Mouse (Mus musculus) layer of hippocampus, adult 9-10 months (tissue): ENCODE data around the gene 2210408I21Rik.
"Not testable (repeated sequence)": the region's sequence is repeated elsewhere in the genome, so short reads cannot be mapped to it uniquely, and the experiment has no call there.

ENCODE experiments used
- DNase-seq: peaks from one replicate; pipeline ENCODE4 v3.0.0; 2022; ENCODE audit warnings: low spot score

The 2210408I21Rik gene

GRCm38 (mm10) chr13:77134931-77135620 is at the start of gene 2210408I21Rik, which contains the start of gene Slf1:
TSS of gene 2210408I21Rik (plus strand) at chr13:77135540.
TSS of gene Slf1 (minus strand) at chr13:77135473.
- DNase-seq, result peak; percentile 72

GRCm38 (mm10) chr13:77092876-77093275 is 42.5 kb upstream of the 2210408I21Rik start:
- DNase-seq, result not testable (repeated sequence)

- DNase-seq, result no peak
Observed at GRCm38 (mm10) chr13:77107734-77108133, 27.6 kb upstream of the 2210408I21Rik start.

GRCm38 (mm10) chr13:77118695-77119094 is 16.6 kb upstream of the 2210408I21Rik start:
- no peak for DNase-seq

GRCm38 (mm10) chr13:77125159-77125558 is 10.2 kb upstream of the 2210408I21Rik start:
- DNase-seq, result no peak

GRCm38 (mm10) chr13:77128240-77128639 is 7.1 kb upstream of the 2210408I21Rik start:
- DNase-seq, result no peak

GRCm38 (mm10) chr13:77131132-77131531 is 4.2 kb upstream of the 2210408I21Rik start:
- DNase-seq, result no peak

- DNase-seq, result no peak
Observed at GRCm38 (mm10) chr13:77135621-77135981, 261 bp downstream of the 2210408I21Rik start.

- no peak for DNase-seq
Observed at GRCm38 (mm10) chr13:77140890-77141289, 5.5 kb downstream of the 2210408I21Rik start.

- DNase-seq, result no peak
Observed at GRCm38 (mm10) chr13:77177931-77178330, 42.6 kb downstream of the 2210408I21Rik start.

GRCm38 (mm10) chr13:77190606-77191005 is 55.3 kb downstream of the 2210408I21Rik start:
- DNase-seq, result no peak

- no peak for DNase-seq
Observed at GRCm38 (mm10) chr13:77192201-77192600, 56.9 kb downstream of the 2210408I21Rik start.

GRCm38 (mm10) chr13:77208764-77209418 is 73.6 kb downstream of the 2210408I21Rik start:
- DNase-seq, result no peak

GRCm38 (mm10) chr13:77213196-77213595 is 77.9 kb downstream of the 2210408I21Rik start:
- no peak for DNase-seq

- DNase-seq, result peak; percentile 3
Observed at GRCm38 (mm10) chr13:77215460-77215859, 80.1 kb downstream of the 2210408I21Rik start.

GRCm38 (mm10) chr13:77217672-77218280 is 82.4 kb downstream of the 2210408I21Rik start:
- no peak for DNase-seq

- DNase-seq, result no peak
Observed at GRCm38 (mm10) chr13:77221072-77221471, 85.7 kb downstream of the 2210408I21Rik start.

GRCm38 (mm10) chr13:77256541-77256940 is 121.2 kb downstream of the 2210408I21Rik start:
- no peak for DNase-seq

- no peak for DNase-seq
Observed at GRCm38 (mm10) chr13:77262715-77263338, 127.5 kb downstream of the 2210408I21Rik start.

- no peak for DNase-seq
Observed at GRCm38 (mm10) chr13:77263400-77264179, 128.2 kb downstream of the 2210408I21Rik start.

- no peak for DNase-seq
Observed at GRCm38 (mm10) chr13:77264481-77264880, 129.1 kb downstream of the 2210408I21Rik start.
